Comparison of ENCODE assay signal across 32 mouse cellular contexts in the genomic region with DNA sequence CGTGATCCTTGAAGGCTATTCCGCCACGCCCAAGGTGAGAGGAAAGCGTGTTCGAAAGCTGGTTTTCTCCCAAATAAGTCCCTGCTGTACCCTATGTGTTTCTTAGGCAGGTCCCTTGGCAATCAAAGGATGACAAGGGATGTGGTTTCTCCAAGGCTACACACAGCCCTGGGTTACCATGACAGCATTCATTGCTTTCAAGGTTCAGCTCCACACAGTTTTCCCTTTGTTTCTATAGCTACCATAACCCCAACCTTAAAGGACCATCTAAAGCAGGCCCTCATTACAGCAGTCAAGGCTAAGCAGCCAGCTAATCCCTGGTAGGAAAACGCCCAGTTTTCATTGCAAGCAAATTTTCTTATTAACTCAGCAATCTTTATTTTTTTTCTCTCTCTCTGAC.
DNase-seq lines count a peak whose midpoint lies in the region; ATAC-seq and TF ChIP-seq lines count a peak whose summit lies in the region.
"Had no signal": no experiment of that assay in that cellular context is flagged by ENCODE, and none has a peak within 500 bp of the region (broad histone marks: within the 10 kb centered on the region; RNA-seq: fewer than 3 reads in every experiment).

No protein-coding gene starts in this region.

- H3K4me2 ChIP-seq in forebrain, embryonic 16.5 days (ENCODE audit: low read length), result no peak overlapping the region
- H3K4me2 ChIP-seq in forebrain, embryonic 13.5 days, result no peak overlapping the region
- no peak overlapping the region for H3K4me2 ChIP-seq in midbrain, postnatal 0 days (ENCODE audit: low read depth, low read length, poor library complexity, severe bottlenecking)
- H3K4me2 ChIP-seq in midbrain, embryonic 14.5 days (ENCODE audit: low read length), result no peak overlapping the region
- H3K4me2 ChIP-seq: embryonic facial prominence, embryonic 13.5 days; heart, embryonic 12.5 days; heart, embryonic 15.5 days; hindbrain, embryonic 13.5 days; intestine, embryonic 15.5 days had no signal

- H3K4me1 ChIP-seq in forebrain, embryonic 16.5 days (replicated peaks; ENCODE audit: control insufficient read depth, insufficient read depth, low read length), result no peaks in the 10 kb centered on the region
- no peaks in the 10 kb centered on the region for H3K4me1 ChIP-seq in forebrain, embryonic 13.5 days
- H3K4me1 ChIP-seq in midbrain, postnatal 0 days (ENCODE audit: insufficient read depth, low read length), result no peaks in the 10 kb centered on the region; the same call in 1 of the 2 replicates
- H3K4me1 ChIP-seq in midbrain, embryonic 14.5 days (ENCODE audit: control insufficient read depth, insufficient read depth, low read length), result no peaks in the 10 kb centered on the region; the same call in 1 of the 2 replicates
- H3K4me1 ChIP-seq: embryonic facial prominence, embryonic 10.5 days; embryonic facial prominence, embryonic 13.5 days; heart, embryonic 12.5 days; heart, embryonic 15.5 days; hindbrain, embryonic 10.5 days; hindbrain, embryonic 13.5 days; intestine, embryonic 15.5 days had no signal

- ATAC-seq in forebrain, embryonic 16.5 days, result 0 out of 2 replicates have a peak, but pooled peaks have one; percentile 33
- ATAC-seq in forebrain, embryonic 13.5 days, result no peak
- 0 out of 2 replicates have a peak, but pooled peaks have one; percentile 27 for ATAC-seq in midbrain, postnatal 0 days (ENCODE audit: low FRiP score)
- ATAC-seq in midbrain, embryonic 14.5 days (ENCODE audit: low FRiP score, low TSS enrichment), result no peak
- ATAC-seq: activated CD4-positive, CD25-positive, alpha-beta regulatory T cell, adult 4 months; hindbrain, embryonic 16.5 days; intestine, embryonic 15.5 days; Patski had no signal

- no peak overlapping the region for H3K9ac ChIP-seq in forebrain, embryonic 16.5 days (replicated peaks; ENCODE audit: low read depth, low read length)
- no peak overlapping the region for H3K9ac ChIP-seq in forebrain, embryonic 13.5 days
- no peak overlapping the region for H3K9ac ChIP-seq in midbrain, postnatal 0 days (replicated peaks; ENCODE audit: low read length, poor library complexity, severe bottlenecking)
- H3K9ac ChIP-seq in midbrain, embryonic 14.5 days (replicated peaks; ENCODE audit: low read length), result no peak overlapping the region
- H3K9ac ChIP-seq: embryonic facial prominence, embryonic 13.5 days; heart, embryonic 12.5 days; heart, embryonic 15.5 days; hindbrain, embryonic 13.5 days; intestine, embryonic 15.5 days had no signal

- no peak overlapping the region for H3K4me3 ChIP-seq in forebrain, embryonic 16.5 days (replicated peaks; ENCODE audit: low read length)
- no peak overlapping the region for H3K4me3 ChIP-seq in forebrain, embryonic 13.5 days
- H3K4me3 ChIP-seq in midbrain, postnatal 0 days (ENCODE audit: low read depth, low read length), result no peak overlapping the region
- no peak overlapping the region for H3K4me3 ChIP-seq in midbrain, embryonic 14.5 days (replicated peaks; ENCODE audit: low read depth, low read length)
- H3K4me3 ChIP-seq: embryonic facial prominence, embryonic 10.5 days; embryonic facial prominence, embryonic 13.5 days; erythroblast, embryonic 14.5 days; heart, embryonic 12.5 days; heart, embryonic 15.5 days; hindbrain, embryonic 10.5 days; hindbrain, embryonic 13.5 days; intestine, embryonic 15.5 days had no signal

- no peaks in the 10 kb centered on the region for H3K36me3 ChIP-seq in forebrain, embryonic 16.5 days (ENCODE audit: control insufficient read depth, insufficient read depth)
- no peaks in the 10 kb centered on the region for H3K36me3 ChIP-seq in forebrain, embryonic 13.5 days (ENCODE audit: poor library complexity, severe bottlenecking)
- H3K36me3 ChIP-seq in midbrain, postnatal 0 days (ENCODE audit: insufficient read depth, low read length), result no peaks in the 10 kb centered on the region
- H3K36me3 ChIP-seq in midbrain, embryonic 14.5 days (ENCODE audit: control insufficient read depth, insufficient read depth, low read length), result no peaks in the 10 kb centered on the region
- H3K36me3 ChIP-seq: embryonic facial prominence, embryonic 10.5 days; embryonic facial prominence, embryonic 13.5 days; G1E; heart, embryonic 12.5 days; heart, embryonic 15.5 days; hindbrain, embryonic 10.5 days; hindbrain, embryonic 13.5 days; intestine, embryonic 15.5 days had no signal

- DNase-seq in midbrain, postnatal 0 days (ENCODE audit: low spot score), result peak; percentile 17
- no peak for DNase-seq in midbrain, embryonic 14.5 days
- peak; percentile 12 for DNase-seq in brain, embryonic 18.5 days (ENCODE audit: low read depth, low spot score)
- DNase-seq in T-cell, adult 2 months (ENCODE audit: low spot score), result no peak
- DNase-seq: adrenal gland, adult 8-10 months; adrenal gland, postnatal 25 days; B cell, adult 2 months; cerebellum, adult 11-12 months; cerebellum, adult 8-10 months; cerebellum, postnatal 10 days; cerebellum, postnatal 36 days; embryo, embryonic 11 days; gastrocnemius, postnatal 25 days; heart, adult 18-20 months; heart, postnatal 10 days; heart, postnatal 36 days; kidney, adult 11 months had no signal

- H3K9me3 ChIP-seq in forebrain, embryonic 16.5 days (ENCODE audit: control insufficient read depth, low read length), result no peaks in the 10 kb centered on the region
- H3K9me3 ChIP-seq in forebrain, embryonic 13.5 days (replicated peaks), result no peaks in the 10 kb centered on the region
- no peaks in the 10 kb centered on the region for H3K9me3 ChIP-seq in midbrain, postnatal 0 days (ENCODE audit: low read length)
- H3K9me3 ChIP-seq in midbrain, embryonic 14.5 days (ENCODE audit: control insufficient read depth, low read length), result no peaks in the 10 kb centered on the region
- H3K9me3 ChIP-seq: embryonic facial prominence, embryonic 10.5 days; embryonic facial prominence, embryonic 13.5 days; heart, embryonic 12.5 days; heart, embryonic 15.5 days; hindbrain, embryonic 10.5 days; hindbrain, embryonic 13.5 days; intestine, embryonic 15.5 days had no signal

- no peak for TF ChIP-seq CTCF in midbrain, postnatal 0 days (IDR thresholded peaks at IDR 0.05)

- WGBS in forebrain, embryonic 16.5 days, result 74% methylated on average over 6 of the region's 6 CpGs
- WGBS in forebrain, embryonic 13.5 days, result 77% methylated on average over 6 of the region's 6 CpGs
- 82% methylated on average over 6 of the region's 6 CpGs for WGBS in midbrain, postnatal 0 days
- 85% methylated on average over 6 of the region's 6 CpGs for WGBS in midbrain, embryonic 14.5 days

- H3K27me3 ChIP-seq in forebrain, embryonic 16.5 days (replicated peaks; ENCODE audit: control insufficient read depth, insufficient read depth, low read length), result no peaks in the 10 kb centered on the region
- H3K27me3 ChIP-seq in forebrain, embryonic 13.5 days, result no peaks in the 10 kb centered on the region
- no peaks in the 10 kb centered on the region for H3K27me3 ChIP-seq in midbrain, postnatal 0 days (ENCODE audit: insufficient read depth, low read length)
- H3K27me3 ChIP-seq in midbrain, embryonic 14.5 days (ENCODE audit: control insufficient read depth, insufficient read depth, low read length), result no peaks in the 10 kb centered on the region
- H3K27me3 ChIP-seq: CH12.LX; embryonic facial prominence, embryonic 13.5 days; heart, embryonic 12.5 days; heart, embryonic 15.5 days; hindbrain, embryonic 13.5 days; intestine, embryonic 15.5 days had no signal

- H3K27ac ChIP-seq in forebrain, embryonic 16.5 days (ENCODE audit: low read length), result no peak overlapping the region
- no peak overlapping the region for H3K27ac ChIP-seq in forebrain, embryonic 13.5 days
- no peak overlapping the region for H3K27ac ChIP-seq in midbrain, postnatal 0 days (ENCODE audit: low read depth, low read length)
- no peak overlapping the region for H3K27ac ChIP-seq in midbrain, embryonic 14.5 days (replicated peaks; ENCODE audit: low read depth, low read length)
- H3K27ac ChIP-seq: embryonic facial prominence, embryonic 10.5 days; embryonic facial prominence, embryonic 13.5 days; heart, embryonic 15.5 days; hindbrain, embryonic 10.5 days; hindbrain, embryonic 13.5 days; intestine, embryonic 15.5 days had no signal

Comparison
In these comparisons a context has a peak if more than half of its experiments do, and no peak if none do; other contexts are left out.
1. ATAC-seq: peak in forebrain, embryonic 16.5 days (single experiment) and midbrain, postnatal 0 days (single experiment); none in forebrain, embryonic 13.5 days (single experiment) and midbrain, embryonic 14.5 days (single experiment).
2. DNase-seq: peak in midbrain, postnatal 0 days (single experiment) and brain, embryonic 18.5 days (single experiment); none in midbrain, embryonic 14.5 days (single experiment) and T-cell, adult 2 months (single experiment).